Mouse (Mus musculus) hindbrain, embryonic 16.5 days (tissue): Measurements from ENCODE around the gene Arhgap42. TPM values are rescaled to one million over a fixed set of nuclear protein-coding genes. Genes with fewer than 3 reads are reported as not detected.
A peak's percentile ranks its signal among the peaks of the same experiment; 100 is the strongest.

Experiments
- ATAC-seq: fragments of 200-750 bp; cut with Nextera tagmentation; 2 replicates; pipeline ENCODE4 v1.8.0; 2017; ENCODE audit warnings: moderate TSS enrichment, moderate library complexity
- H3K27ac ChIP-seq: fragments of 300-500 bp; sonication (generic); 2 replicates; pipeline ENCODE4 v1.5.1; 2014; ENCODE audit warnings: low read depth, mild to moderate bottlenecking, control low read depth, low read length, moderate library complexity
- H3K27me3 ChIP-seq: fragments of 300-500 bp; sonication (generic); replicated peaks from 2 replicates; pipeline ENCODE4 v1.6.1; 2014; ENCODE audit warnings: low read length; ENCODE audit not compliant: control insufficient read depth, insufficient read depth
- H3K36me3 ChIP-seq: fragments of 300-500 bp; sonication (generic); 2 replicates; pipeline ENCODE4 v1.6.1; 2014; ENCODE audit warnings: mild to moderate bottlenecking, low read length, moderate library complexity, mixed read lengths; ENCODE audit not compliant: control insufficient read depth, insufficient read depth
- H3K4me1 ChIP-seq: fragments of 300-500 bp; sonication (generic); 2 replicates; pipeline ENCODE4 v1.6.1; 2014; ENCODE audit warnings: low read depth, low read length; ENCODE audit not compliant: control insufficient read depth, insufficient read depth
- H3K4me2 ChIP-seq: fragments of 300-500 bp; sonication (generic); 2 replicates; pipeline ENCODE4 v1.6.1; 2014; ENCODE audit warnings: mild to moderate bottlenecking, low read length, control low read depth, moderate library complexity
- H3K4me3 ChIP-seq: fragments of 300-500 bp; sonication (generic); 2 replicates; pipeline ENCODE4 v1.5.1; 2014; ENCODE audit warnings: mild to moderate bottlenecking, low read length, control low read depth, moderate library complexity
- H3K9ac ChIP-seq: fragments of 300-500 bp; sonication (generic); 2 replicates; pipeline ENCODE4 v1.6.1; 2014; ENCODE audit warnings: low read depth, mild to moderate bottlenecking, control low read depth, low read length, moderate library complexity
- H3K9me3 ChIP-seq: fragments of 300-500 bp; sonication (generic); 2 replicates; pipeline ENCODE4 v1.6.1; 2014; ENCODE audit warnings: mild to moderate bottlenecking, low read length, moderate library complexity; ENCODE audit not compliant: control insufficient read depth
- WGBS: fragments of 180-500 bp; shearing (Covaris S2); extraction: QIAGEN DNeasy Blood & Tissue Kit; methylation state at CpG from one replicate; pipeline ENCODE4 v1.1.7; 2014; 5-methylcytosine and 5-hydroxymethylcytosine counted together
- polyA plus RNA-seq: library from polyadenylated mRNA; unstranded; fragments of >200 nt; fragmentation: Nextera tagmentation; extraction: Ambion mirVana; gene quantifications from 2 replicates; pipeline ENCODE4 v1.2.1, GENCODE M21; 2015

The Arhgap42 gene
- polyA plus RNA-seq, 1 experiment from 2014 or later = 17.1 TPM

GRCm38 (mm10) chr9:9041009-9041408 is 197.9 kb downstream of the Arhgap42 start:
- Histone ChIP-seq H3K4me2 (no peak overlapping the region), H3K4me3 (no peak overlapping the region), H3K9ac (no peak overlapping the region), H3K27ac (no peak overlapping the region), H3K27me3 (no peaks in the 10 kb centered on the region), H3K36me3 (no peaks in the 10 kb centered on the region), H3K4me1 (no peaks in the 10 kb centered on the region), H3K9me3 (no peaks in the 10 kb centered on the region)
- 94% methylated on average over 7 of the region's 7 CpGs for WGBS
- no peak for ATAC-seq

- H3K4me3 ChIP-seq = no peak overlapping the region
- H3K4me2 ChIP-seq = no peak overlapping the region
- ATAC-seq = peak; percentile 40; the same call in 1 of the 2 replicates
- H3K27ac ChIP-seq = no peak overlapping the region
- H3K27me3 ChIP-seq = no peaks in the 10 kb centered on the region
- WGBS = 74% methylated on average over 3 of the region's 3 CpGs
- H3K9me3 ChIP-seq = no peaks in the 10 kb centered on the region
- H3K9ac ChIP-seq = no peak overlapping the region
- H3K36me3 ChIP-seq = 0 out of 2 replicates have a peak, but pooled peaks cover under 1% of the 10 kb centered on the region
- no peaks in the 10 kb centered on the region for H3K4me1 ChIP-seq
These were observed 201.8 kb downstream of the Arhgap42 start for GRCm38 (mm10) chr9:9037017-9037671.

GRCm38 (mm10) chr9:9027904-9028303 is 211.0 kb downstream of the Arhgap42 start:
- Histone ChIP-seq H3K4me2 (no peak overlapping the region), H3K36me3 (0 out of 2 replicates have a peak, but pooled peaks cover 2% of the 10 kb centered on the region), H3K27me3 (no peaks in the 10 kb centered on the region), H3K9ac (no peak overlapping the region), H3K27ac (no peak overlapping the region), H3K4me1 (no peaks in the 10 kb centered on the region), H3K4me3 (no peak overlapping the region), H3K9me3 (no peaks in the 10 kb centered on the region)
- 45% methylated on average over 3 of the region's 3 CpGs for WGBS
- no peak for ATAC-seq

- ATAC-seq = no peak
- 0% methylated on average over 5 of the region's 5 CpGs for WGBS
- H3K9me3 ChIP-seq = no peaks in the 10 kb centered on the region
These were observed 211.5 kb downstream of the Arhgap42 start for GRCm38 (mm10) chr9:9027445-9027844.

GRCm38 (mm10) chr9:9015108-9015507 is 223.8 kb downstream of the Arhgap42 start:
- Histone ChIP-seq H3K36me3 (0 out of 2 replicates have a peak, but pooled peaks cover 2% of the 10 kb centered on the region), H3K4me2 (no peak overlapping the region), H3K27ac (no peak overlapping the region), H3K4me3 (no peak overlapping the region), H3K9me3 (no peaks in the 10 kb centered on the region), H3K4me1 (no peaks in the 10 kb centered on the region), H3K27me3 (no peaks in the 10 kb centered on the region), H3K9ac (no peak overlapping the region)
- ATAC-seq = no peak
- WGBS = 95% methylated on average over 2 of the region's 2 CpGs

More at GRCm38 (mm10) chr9:9027445-9027844, 211.5 kb downstream of the Arhgap42 start:
- H3K4me1 ChIP-seq = no peaks in the 10 kb centered on the region
- H3K4me2 ChIP-seq = no peak overlapping the region
- 0 out of 2 replicates have a peak, but pooled peaks cover 2% of the 10 kb centered on the region for H3K36me3 ChIP-seq
- H3K27ac ChIP-seq = no peak overlapping the region
- H3K27me3 ChIP-seq = no peaks in the 10 kb centered on the region
- H3K9ac ChIP-seq = no peak overlapping the region
- H3K4me3 ChIP-seq = no peak overlapping the region

- Histone ChIP-seq H3K9ac (no peak overlapping the region), H3K4me3 (no peak overlapping the region), H3K36me3 (no peaks in the 10 kb centered on the region), H3K27ac (no peak overlapping the region), H3K4me1 (no peaks in the 10 kb centered on the region), H3K9me3 (no peaks in the 10 kb centered on the region), H3K27me3 (no peaks in the 10 kb centered on the region), H3K4me2 (no peak overlapping the region)
- no peak for ATAC-seq
These were observed 237.7 kb downstream of the Arhgap42 start for GRCm38 (mm10) chr9:9001170-9001569.

- Histone ChIP-seq H3K27me3 (no peaks in the 10 kb centered on the region), H3K9me3 (no peaks in the 10 kb centered on the region), H3K4me3 (no peak overlapping the region), H3K9ac (no peak overlapping the region), H3K27ac (no peak overlapping the region), H3K4me1 (no peaks in the 10 kb centered on the region), H3K36me3 (no peaks in the 10 kb centered on the region), H3K4me2 (no peak overlapping the region)
- WGBS = 81% methylated on average over 2 of the region's 2 CpGs
- no peak for ATAC-seq
These were observed 242.4 kb downstream of the Arhgap42 start for GRCm38 (mm10) chr9:8996494-8996893.

GRCm38 (mm10) chr9:8982315-8982714 is 256.6 kb downstream of the Arhgap42 start:
- no peaks in the 10 kb centered on the region for H3K4me1 ChIP-seq
- no peak overlapping the region for H3K9ac ChIP-seq
- no peak for ATAC-seq
- WGBS = 81% methylated on average over 3 of the region's 3 CpGs
- no peak overlapping the region for H3K4me3 ChIP-seq
- no peaks in the 10 kb centered on the region for H3K36me3 ChIP-seq
- no peaks in the 10 kb centered on the region for H3K27me3 ChIP-seq
- no peak overlapping the region for H3K27ac ChIP-seq
- H3K4me2 ChIP-seq = no peak overlapping the region
- no peaks in the 10 kb centered on the region for H3K9me3 ChIP-seq

- Histone ChIP-seq H3K4me3 (no peak overlapping the region), H3K4me1 (no peaks in the 10 kb centered on the region), H3K27me3 (no peaks in the 10 kb centered on the region), H3K27ac (no peak overlapping the region), H3K36me3 (no peaks in the 10 kb centered on the region), H3K4me2 (no peak overlapping the region), H3K9me3 (no peaks in the 10 kb centered on the region), H3K9ac (no peak overlapping the region)
- ATAC-seq = peak; percentile 63; the same call in 1 of the 2 replicates
- 49% methylated on average over 2 of the region's 2 CpGs for WGBS
These were observed 261.1 kb downstream of the Arhgap42 start for GRCm38 (mm10) chr9:8977775-8978174.
